Mouse (Mus musculus) spleen, adult 10 weeks (tissue): ENCODE measurements around the gene Ptpn9. TPM values are rescaled to one million over a fixed set of nuclear protein-coding genes. Genes with fewer than 3 reads are reported as not detected.

Source experiments
- polyA plus RNA-seq: library from polyadenylated mRNA; stranded (reverse); fragments of 350-450 nt; fragmentation: Illumina TruSeq; extraction: RNeasy Lipid Tissue Mini Kit (QIAGEN cat#74804); gene quantifications from one replicate; pipeline ENCODE4 v1.2.3, GENCODE M21; 2015; ENCODE audit warnings: low replicate concordance; ENCODE audit not compliant: insufficient read depth

Gene Ptpn9
- polyA plus RNA-seq, result 31.5 TPM

GRCm38 (mm10) chr9:56994286-56995197, at the start of gene Ptpn9:
Ptpn9 (plus strand) TSS chr9:56994923.

GRCm38 (mm10) chr9:56950414-56951400, 44.0 kb upstream of the Ptpn9 start, which contains the start of gene Snupn:
Snupn (plus strand) TSS chr9:56950878.

GRCm38 (mm10) chr9:57071801-57072351, 77.2 kb downstream of the Ptpn9 start, which contains the start of gene Sin3a:
Sin3a (plus strand) TSS chr9:57072040.

Other genes starting within 250 kb of the Ptpn9 start
- gene Lingo1, start 198.5 kb upstream of the Ptpn9 start, polyA plus RNA-seq, result 0.22 TPM
- 0.23 TPM for gene Odf3l1, start 130.2 kb upstream of the Ptpn9 start, polyA plus RNA-seq
- gene Cspg4, start 129.9 kb upstream of the Ptpn9 start, polyA plus RNA-seq, result 0.39 TPM
- gene Snx33, start 66.6 kb upstream of the Ptpn9 start, polyA plus RNA-seq, result 10.0 TPM
- gene Imp3, start 57.4 kb upstream of the Ptpn9 start, polyA plus RNA-seq, result 69.2 TPM
- gene Snupn, start 44.0 kb upstream of the Ptpn9 start, polyA plus RNA-seq, result 24.9 TPM
- gene Sin3a, start 77.1 kb downstream of the Ptpn9 start, polyA plus RNA-seq, result 65.3 TPM
- gene Man2c1, start 135.8 kb downstream of the Ptpn9 start, polyA plus RNA-seq, result 66.3 TPM
- gene Neil1, start 153.4 kb downstream of the Ptpn9 start, polyA plus RNA-seq, result 13.1 TPM
- gene Commd4, start 163.4 kb downstream of the Ptpn9 start, polyA plus RNA-seq, result 80.4 TPM
- not detected for gene Trcg1, start 241.6 kb downstream of the Ptpn9 start, polyA plus RNA-seq